Mouse (Mus musculus) small intestine, adult 2 months (tissue): Measurements from ENCODE around the gene Ugt8a. TPM values are rescaled to one million over a fixed set of nuclear protein-coding genes. Genes with fewer than 3 reads are reported as not detected.

Experiments
- H3K27ac ChIP-seq: fragments of 200-500 bp; 2 replicates; pipeline ENCODE4 v1.5.1; 2012; ENCODE audit warnings: low read depth, low read length, control low read depth, inconsistent platforms; ENCODE audit not compliant: insufficient read depth
- H3K27me3 ChIP-seq: fragments of 200-500 bp; 2 replicates; pipeline ENCODE4 v1.6.1; 2012; ENCODE audit warnings: mild to moderate bottlenecking, moderate library complexity, low read length, inconsistent platforms; ENCODE audit not compliant: control insufficient read depth, insufficient read depth
- H3K36me3 ChIP-seq: fragments of 200-500 bp; 2 replicates; pipeline ENCODE4 v1.6.1; 2012; ENCODE audit warnings: mild to moderate bottlenecking, low read length, control low read depth, inconsistent platforms; ENCODE audit not compliant: control insufficient read depth, insufficient read depth
- H3K4me1 ChIP-seq: fragments of 200-500 bp; 2 replicates; pipeline ENCODE4 v1.6.1; 2012; ENCODE audit warnings: low read length, inconsistent platforms, mixed read lengths; ENCODE audit not compliant: control insufficient read depth, insufficient read depth, insufficient read length
- H3K4me3 ChIP-seq: fragments of 200-500 bp; 2 replicates; pipeline ENCODE4 v1.5.1; 2012; ENCODE audit warnings: low read depth, mild to moderate bottlenecking, control low read depth, inconsistent platforms, low read length, moderate library complexity
- CTCF ChIP-seq: fragments of 200-500 bp; IDR thresholded peaks from 2 replicates; pipeline ENCODE4 v1.5.1; 2012; ENCODE audit warnings: low read depth, mild to moderate bottlenecking, control low read depth, inconsistent platforms, low read length, moderate library complexity, mixed read lengths; ENCODE audit not compliant: insufficient replicate concordance, insufficient read length; ENCODE audit errors: extremely low read depth
- POLR2A ChIP-seq: fragments of 200-500 bp; IDR thresholded peaks from 2 replicates; pipeline ENCODE4 v1.6.1; 2012; ENCODE audit warnings: low read depth, mild to moderate bottlenecking, control low read depth, inconsistent platforms, low read length, moderate library complexity
- WGBS: fragments of 180-500 bp; shearing (Covaris S2); methylation state at CpG from one replicate; pipeline ENCODE4 v1.1.7; 2018; 5-methylcytosine and 5-hydroxymethylcytosine counted together
- polyA plus RNA-seq: library from polyadenylated mRNA; depleted of rRNA; stranded (reverse); fragments of >200 nt; gene quantifications from 2 replicates; pipeline ENCODE4 v1.2.3, GENCODE M21; 2012

The Ugt8a gene
- polyA plus RNA-seq, 1 experiment: not detected

DNA sequence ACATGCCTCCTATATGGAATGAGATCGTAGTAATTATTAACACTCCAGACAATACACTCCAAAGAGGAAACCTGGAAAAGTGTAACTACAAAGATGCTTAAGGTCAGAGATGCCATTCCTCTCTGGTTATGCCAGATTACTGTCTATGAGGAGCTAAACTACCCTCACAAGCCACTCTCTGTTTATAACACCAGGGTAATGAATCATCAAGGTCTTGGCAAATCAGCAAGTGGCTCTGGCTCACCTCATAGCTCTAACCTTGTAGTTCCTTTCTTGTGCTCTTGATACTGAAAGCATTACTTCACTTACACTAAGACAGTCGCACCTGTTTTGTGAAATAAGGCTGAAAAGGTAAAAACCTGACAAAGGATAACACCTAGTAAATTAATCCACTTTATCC lies 17.5 kb downstream of the Ugt8a start:
- 51% methylated on average over 2 of the region's 2 CpGs for WGBS
- Histone ChIP-seq H3K27me3 (no peaks in the 10 kb centered on the region), H3K27ac (no peak overlapping the region), H3K4me3 (no peak overlapping the region), H3K36me3 (no peaks in the 10 kb centered on the region), H3K4me1 (no peaks in the 10 kb centered on the region)
- TF ChIP-seq CTCF (no peak), POLR2A (no peak)

DNA sequence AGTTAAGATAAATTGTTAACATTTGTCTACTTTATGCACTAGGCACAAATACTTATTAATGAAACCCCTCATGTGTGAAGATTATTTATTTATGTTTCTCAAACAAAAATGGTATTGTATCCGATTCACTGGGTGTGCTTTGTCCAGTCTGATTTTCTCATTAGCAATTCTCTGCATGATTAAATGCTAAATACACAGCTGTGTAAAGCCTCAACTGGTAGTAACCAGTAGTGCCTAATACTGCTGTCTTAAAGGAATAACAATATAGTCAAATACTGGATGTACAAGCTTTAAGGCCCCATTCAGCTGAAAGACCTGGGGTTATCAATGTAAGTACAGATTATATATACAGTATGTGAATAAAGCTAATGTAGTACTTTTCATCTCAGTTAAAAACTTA lies 39.4 kb downstream of the Ugt8a start:
- 85% methylated on average over 1 of the region's 1 CpGs for WGBS

DNA sequence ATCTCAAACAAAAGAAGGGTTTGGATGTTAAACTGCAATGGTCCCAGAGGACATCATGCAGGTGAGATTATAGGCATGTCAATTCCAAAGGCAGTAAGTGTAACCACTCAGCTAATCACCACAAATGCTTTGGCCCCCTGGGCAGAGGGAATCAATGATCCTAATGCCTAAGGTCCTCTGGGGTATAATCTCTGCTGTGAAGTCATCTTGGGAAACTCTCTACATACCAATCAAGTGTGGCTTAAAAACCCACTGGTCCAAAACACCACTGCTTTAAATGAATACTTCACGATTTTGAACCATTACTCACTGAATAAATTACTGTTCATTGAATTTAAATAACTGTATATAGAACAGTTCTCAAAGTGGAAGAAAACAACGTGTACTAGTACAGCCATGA lies 51.3 kb downstream of the Ugt8a start:
- WGBS: 63% methylated on average over 2 of the region's 2 CpGs
- Histone ChIP-seq H3K27ac (no peak overlapping the region), H3K36me3 (no peaks in the 10 kb centered on the region), H3K4me3 (no peak overlapping the region), H3K27me3 (no peaks in the 10 kb centered on the region), H3K4me1 (no peaks in the 10 kb centered on the region)
- TF ChIP-seq POLR2A (no peak), CTCF (no peak)

More for the DNA sequence above, 39.4 kb downstream of the Ugt8a start:
- no peaks in the 10 kb centered on the region for H3K27me3 ChIP-seq
- no peaks in the 10 kb centered on the region for H3K36me3 ChIP-seq
- H3K4me1 ChIP-seq: no peaks in the 10 kb centered on the region
- H3K27ac ChIP-seq: no peak overlapping the region
- no peak overlapping the region for H3K4me3 ChIP-seq
- no peak for TF ChIP-seq CTCF
- no peak for TF ChIP-seq POLR2A

DNA sequence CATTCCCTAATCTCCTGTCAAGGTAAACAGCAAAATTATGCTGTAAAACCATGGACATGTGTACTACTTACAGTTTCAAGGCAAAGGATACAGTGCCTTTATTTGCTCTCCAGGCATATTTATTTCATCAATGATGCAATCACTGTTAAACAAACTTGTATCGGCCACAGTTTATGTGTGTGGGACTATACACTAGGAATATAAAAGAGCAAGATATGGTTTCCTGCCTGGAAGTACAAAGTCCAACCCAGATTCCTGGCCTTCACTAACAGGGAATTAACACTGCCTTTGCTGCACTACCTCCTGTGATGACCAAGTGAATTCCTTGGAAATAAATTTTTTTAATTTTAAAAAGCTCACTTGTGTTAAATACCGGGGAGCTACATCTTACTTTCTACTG lies 53.5 kb downstream of the Ugt8a start:
- no peak overlapping the region for H3K27ac ChIP-seq
- 48% methylated on average over 2 of the region's 2 CpGs for WGBS
- no peak overlapping the region for H3K4me3 ChIP-seq
- no peaks in the 10 kb centered on the region for H3K4me1 ChIP-seq
- no peaks in the 10 kb centered on the region for H3K36me3 ChIP-seq
- H3K27me3 ChIP-seq: no peaks in the 10 kb centered on the region
- TF ChIP-seq CTCF (no peak), POLR2A (no peak)

DNA sequence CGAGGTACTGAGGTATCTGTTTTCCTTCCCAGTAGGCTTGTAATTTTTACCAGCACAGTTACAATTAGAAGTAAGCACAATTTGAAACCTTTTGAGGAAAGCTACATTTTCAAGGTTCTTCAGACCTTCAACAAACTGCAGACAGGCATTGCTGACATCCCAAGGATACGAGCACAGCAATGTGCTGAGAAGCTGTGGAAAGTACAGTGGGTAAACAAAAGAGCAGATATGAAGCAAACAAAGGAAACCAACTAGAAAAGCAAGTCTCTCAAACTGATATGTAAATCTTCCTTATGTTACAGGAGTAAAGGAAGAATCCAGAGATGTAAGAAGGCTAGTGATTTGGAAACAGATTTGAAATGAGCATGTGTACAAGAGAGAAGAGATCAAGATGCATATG lies 54.0 kb downstream of the Ugt8a start:
- Histone ChIP-seq H3K27me3 (no peaks in the 10 kb centered on the region), H3K4me3 (no peak overlapping the region), H3K4me1 (no peaks in the 10 kb centered on the region), H3K27ac (no peak overlapping the region), H3K36me3 (no peaks in the 10 kb centered on the region)
- TF ChIP-seq CTCF: no peak
- no peak for TF ChIP-seq POLR2A
- 19% methylated on average over 2 of the region's 2 CpGs for WGBS

DNA sequence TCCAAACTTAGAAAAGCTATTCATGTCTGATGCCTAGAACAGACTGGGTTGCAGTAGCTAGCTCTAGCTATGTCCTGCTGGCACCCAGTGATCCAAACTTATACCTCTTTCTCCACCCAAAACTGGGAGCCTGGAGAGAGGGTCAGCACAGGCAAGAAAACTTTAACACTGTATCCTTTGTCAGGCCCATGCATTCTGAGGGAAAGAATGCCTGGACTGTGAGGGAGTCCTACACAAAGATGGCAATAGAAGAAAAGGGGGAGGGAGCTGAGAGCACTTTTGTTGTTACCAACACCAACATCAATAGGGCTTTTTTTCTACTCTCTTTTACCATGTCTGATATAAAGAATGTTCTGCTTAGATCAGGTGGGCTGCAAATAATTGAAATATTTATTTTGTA lies 55.4 kb downstream of the Ugt8a start:
- Histone ChIP-seq H3K27ac (no peak overlapping the region), H3K4me1 (no peaks in the 10 kb centered on the region), H3K36me3 (no peaks in the 10 kb centered on the region), H3K4me3 (no peak overlapping the region), H3K27me3 (no peaks in the 10 kb centered on the region)
- TF ChIP-seq CTCF: no peak
- no peak for TF ChIP-seq POLR2A

DNA sequence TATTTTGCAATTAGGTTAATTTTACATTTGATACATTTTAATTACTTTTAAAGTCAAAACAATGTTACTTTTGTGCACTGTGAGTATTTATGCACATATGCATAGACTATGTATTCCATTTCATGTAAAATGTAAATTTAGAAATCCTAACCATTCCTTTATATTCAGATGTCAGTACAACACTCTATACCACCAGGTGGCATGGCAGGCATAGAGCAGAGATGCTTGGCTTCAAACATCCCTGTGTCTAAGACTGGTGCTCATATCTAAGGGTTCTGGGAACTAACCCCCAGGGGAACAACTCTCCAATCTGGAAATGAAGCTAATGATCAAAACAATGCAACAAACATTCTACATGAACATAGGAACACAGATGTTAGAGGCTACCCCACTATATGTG lies 56.6 kb downstream of the Ugt8a start:
- no peaks in the 10 kb centered on the region for H3K4me1 ChIP-seq
- no peak overlapping the region for H3K27ac ChIP-seq
- TF ChIP-seq CTCF (no peak), POLR2A (no peak)
- no peaks in the 10 kb centered on the region for H3K27me3 ChIP-seq
- H3K4me3 ChIP-seq: no peak overlapping the region
- no peaks in the 10 kb centered on the region for H3K36me3 ChIP-seq

DNA sequence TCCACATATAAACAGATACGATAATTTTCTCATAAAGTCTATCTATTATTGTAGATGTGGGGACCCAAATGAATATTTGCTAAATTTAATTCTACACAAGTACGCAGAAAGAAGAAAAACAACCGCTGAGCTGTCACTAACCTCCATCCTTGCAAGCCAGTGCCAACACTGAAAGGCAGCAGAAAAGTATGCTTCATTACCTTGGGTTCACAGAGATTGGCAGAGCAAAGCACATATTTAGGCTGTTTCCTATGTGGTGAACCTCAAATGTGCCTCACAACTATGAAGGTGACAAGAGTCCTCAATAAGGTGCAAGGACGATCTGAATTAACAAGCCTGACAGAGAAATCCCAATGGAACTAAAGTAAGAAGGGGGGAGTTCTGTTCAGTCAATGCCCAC lies 64.0 kb downstream of the Ugt8a start:
- no peak overlapping the region for H3K4me3 ChIP-seq
- no peaks in the 10 kb centered on the region for H3K36me3 ChIP-seq
- no peaks in the 10 kb centered on the region for H3K4me1 ChIP-seq
- no peaks in the 10 kb centered on the region for H3K27me3 ChIP-seq
- TF ChIP-seq POLR2A: no peak
- TF ChIP-seq CTCF: no peak
- H3K27ac ChIP-seq: no peak overlapping the region
- WGBS: 79% methylated on average over 4 of the region's 4 CpGs
